Mouse (Mus musculus): ENCODE results near the gene Gabbr2. TPM values are rescaled to one million over a fixed set of nuclear protein-coding genes. Genes with fewer than 3 reads are reported as not detected.

The Gabbr2 gene
- polyA plus RNA-seq, 1 experiment from 2014 or later, result 0.08 TPM

GRCm38 (mm10) chr4:46744583-46745155 is 247.0 kb downstream of the Gabbr2 start:
- no peaks in the 10 kb centered on the region for H3K27me3 ChIP-seq (replicated peaks)
- no peak for ATAC-seq
- no peaks in the 10 kb centered on the region for H3K36me3 ChIP-seq
- no peak overlapping the region for H3K27ac ChIP-seq
- no peak overlapping the region for H3K9ac ChIP-seq
- 78% methylated on average over 7 of the region's 7 CpGs for WGBS (ENCODE audit: insufficient replicate concordance)
- no peak overlapping the region for H3K4me2 ChIP-seq
- H3K4me3 ChIP-seq, result no peak overlapping the region
- H3K4me1 ChIP-seq, result no peaks in the 10 kb centered on the region
- H3K9me3 ChIP-seq (replicated peaks), result no peaks in the 10 kb centered on the region

GRCm38 (mm10) chr4:46742601-46743000 is 249.1 kb downstream of the Gabbr2 start:
- no peak overlapping the region for H3K9ac ChIP-seq
- H3K4me3 ChIP-seq, result no peak overlapping the region
- no peaks in the 10 kb centered on the region for H3K36me3 ChIP-seq
- H3K27ac ChIP-seq, result no peak overlapping the region
- H3K4me2 ChIP-seq, result no peak overlapping the region
- H3K9me3 ChIP-seq (replicated peaks), result no peaks in the 10 kb centered on the region
- H3K27me3 ChIP-seq (replicated peaks), result no peaks in the 10 kb centered on the region
- ATAC-seq, result no peak
- 17% methylated on average over 2 of the region's 2 CpGs for WGBS (ENCODE audit: insufficient replicate concordance)
- no peaks in the 10 kb centered on the region for H3K4me1 ChIP-seq

DNA sequence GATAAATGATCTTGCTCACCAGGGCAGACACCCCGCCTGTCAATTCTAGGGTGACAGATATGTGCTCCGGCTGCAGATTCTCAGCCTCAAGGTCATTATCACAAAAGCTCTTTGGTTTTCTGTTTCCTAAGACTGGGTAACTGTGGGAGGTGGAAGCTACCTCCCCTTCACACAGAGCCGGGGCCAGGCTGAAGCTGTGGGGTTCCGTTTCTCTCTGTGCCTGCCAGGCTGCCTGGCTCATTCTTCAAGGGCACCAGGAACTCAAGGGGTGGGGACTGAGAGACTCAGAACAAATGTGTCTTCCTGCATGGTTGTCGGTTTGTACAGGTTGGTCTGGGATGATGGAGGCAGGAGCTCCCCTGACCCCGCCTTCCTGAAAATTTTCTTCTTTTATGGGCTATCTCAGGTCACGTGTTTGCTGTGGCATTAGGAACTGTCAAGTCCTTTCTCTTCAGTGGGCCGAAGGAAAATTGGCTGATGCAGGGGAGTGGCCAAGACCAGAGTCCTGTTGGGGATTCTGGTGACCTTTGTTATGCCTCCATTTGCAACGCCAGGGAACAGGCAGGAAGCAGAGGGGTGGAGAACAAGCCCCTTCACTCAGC is 254.7 kb downstream of the Gabbr2 start:
- Histone ChIP-seq H3K9ac (no peak overlapping the region), H3K4me1 (no peaks in the 10 kb centered on the region), H3K27me3 (replicated peaks) (peaks cover 7% of the 10 kb centered on the region; the same call in 1 of the 2 replicates), H3K4me3 (no peak overlapping the region), H3K36me3 (no peaks in the 10 kb centered on the region), H3K27ac (no peak overlapping the region), H3K9me3 (replicated peaks) (no peaks in the 10 kb centered on the region), H3K4me2 (no peak overlapping the region)
- 29% methylated on average over 9 of the region's 9 CpGs for WGBS (ENCODE audit: insufficient replicate concordance)
- ATAC-seq, result no peak

DNA sequence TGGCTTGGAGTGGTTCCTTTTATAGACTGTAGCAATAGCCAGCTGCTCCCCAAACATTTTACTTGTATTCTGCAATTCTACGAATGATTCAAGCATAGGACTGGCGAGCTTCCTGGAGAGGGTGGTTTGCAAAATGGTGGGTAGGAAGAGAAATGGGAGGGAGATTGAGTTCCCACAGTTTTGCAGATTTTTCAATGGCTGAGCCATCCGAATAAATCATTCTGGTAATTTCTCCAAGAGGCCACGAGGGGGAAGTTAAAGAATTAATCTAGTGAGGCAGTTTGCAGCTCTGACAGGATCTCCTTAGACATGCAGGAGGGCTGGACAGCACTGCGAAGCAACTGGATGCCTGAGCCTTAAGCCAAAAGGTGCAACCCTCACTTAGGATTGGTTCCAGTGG is 256.8 kb downstream of the Gabbr2 start:
- no peak for ATAC-seq
- whole genome bisulfite sequencing (ENCODE audit: insufficient replicate concordance), result 43% methylated on average over 5 of the region's 5 CpGs
- no peak overlapping the region for H3K4me2 ChIP-seq

DNA sequence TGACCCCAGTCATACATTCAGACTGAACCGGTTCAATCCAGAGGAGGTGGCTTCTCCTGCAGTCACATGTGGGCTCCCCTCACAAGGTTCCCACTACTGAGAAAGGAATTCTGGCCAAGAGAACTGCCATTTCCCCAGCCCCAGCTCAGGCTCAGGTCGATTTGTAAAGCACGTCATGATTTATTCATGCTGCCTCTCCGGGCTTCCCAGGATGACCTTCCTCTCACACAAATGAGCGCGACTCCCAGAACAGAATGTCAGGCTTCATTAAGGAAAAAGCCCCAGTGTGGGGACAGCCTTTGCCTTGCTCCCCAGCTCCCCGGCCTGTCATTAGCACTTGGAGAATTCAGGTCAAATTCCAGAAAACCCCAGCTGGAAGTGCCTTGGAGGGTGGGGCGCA is 260.1 kb downstream of the Gabbr2 start:
- Histone ChIP-seq H3K4me2 (no peak overlapping the region), H3K36me3 (no peaks in the 10 kb centered on the region), H3K27ac (no peak overlapping the region), H3K4me1 (no peaks in the 10 kb centered on the region), H3K9ac (no peak overlapping the region), H3K27me3 (replicated peaks) (peaks cover 24% of the 10 kb centered on the region), H3K9me3 (replicated peaks) (no peaks in the 10 kb centered on the region), H3K4me3 (no peak overlapping the region)
- no peak for ATAC-seq
- 33% methylated on average over 8 of the region's 8 CpGs for WGBS (ENCODE audit: insufficient replicate concordance)

More for the DNA sequence above, 256.8 kb downstream of the Gabbr2 start:
- Histone ChIP-seq H3K9ac (no peak overlapping the region), H3K27me3 (replicated peaks) (peaks cover 18% of the 10 kb centered on the region), H3K27ac (no peak overlapping the region), H3K9me3 (replicated peaks) (no peaks in the 10 kb centered on the region), H3K4me1 (no peaks in the 10 kb centered on the region), H3K36me3 (no peaks in the 10 kb centered on the region), H3K4me3 (no peak overlapping the region)

DNA sequence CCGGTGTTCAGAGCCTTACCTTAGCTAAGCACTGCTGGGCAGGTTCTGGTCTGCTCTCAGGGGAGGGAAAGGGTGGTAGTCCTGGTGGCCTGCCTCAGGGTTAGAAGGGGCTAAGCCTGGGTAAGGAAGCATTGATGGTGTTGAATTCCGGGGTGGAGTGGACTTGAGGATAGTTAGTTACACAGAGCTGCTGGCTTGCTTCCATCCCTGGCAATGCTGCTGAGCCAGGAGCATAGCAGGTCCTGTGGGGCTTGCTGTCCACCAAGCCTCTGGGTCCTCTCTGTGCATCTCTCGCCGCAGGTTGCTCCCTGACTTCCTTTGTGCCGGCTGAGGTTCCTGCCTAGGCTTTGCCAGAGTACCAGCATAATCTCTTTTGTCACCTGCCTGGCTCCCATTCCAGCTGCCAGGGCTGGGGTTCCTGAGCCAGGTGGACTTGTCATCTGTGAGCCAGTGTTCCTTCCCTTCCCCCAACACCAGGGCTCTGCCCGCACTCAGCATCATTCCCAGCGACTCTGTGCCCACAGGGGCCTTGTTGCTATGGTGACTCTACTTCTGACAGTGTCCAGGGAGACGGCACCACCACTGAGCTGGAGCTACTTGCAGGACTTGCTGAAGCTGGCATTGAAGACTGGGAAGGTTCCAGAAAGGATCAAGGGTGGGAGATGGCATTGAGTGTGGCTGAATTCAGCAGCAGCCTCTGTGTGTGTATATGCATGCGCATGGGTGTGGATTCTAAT is 262.2 kb downstream of the Gabbr2 start:
- Histone ChIP-seq H3K9ac (no peak overlapping the region), H3K27me3 (replicated peaks) (peaks cover 24% of the 10 kb centered on the region), H3K27ac (no peak overlapping the region), H3K4me2 (no peak overlapping the region), H3K4me3 (no peak overlapping the region), H3K36me3 (no peaks in the 10 kb centered on the region), H3K4me1 (no peaks in the 10 kb centered on the region), H3K9me3 (replicated peaks) (no peaks in the 10 kb centered on the region)
- ATAC-seq, result no peak
- 62% methylated on average over 9 of the region's 9 CpGs for WGBS (ENCODE audit: insufficient replicate concordance)

GRCm38 (mm10) chr4:46728231-46728630 is 263.4 kb downstream of the Gabbr2 start:
- WGBS (ENCODE audit: insufficient replicate concordance), result 75% methylated on average over 1 of the region's 1 CpGs
- ATAC-seq, result no peak
- no peak overlapping the region for H3K4me3 ChIP-seq
- no peak overlapping the region for H3K9ac ChIP-seq
- no peaks in the 10 kb centered on the region for H3K4me1 ChIP-seq
- H3K4me2 ChIP-seq, result no peak overlapping the region
- no peaks in the 10 kb centered on the region for H3K9me3 ChIP-seq (replicated peaks)
- H3K27me3 ChIP-seq (replicated peaks), result peaks cover 30% of the 10 kb centered on the region
- no peaks in the 10 kb centered on the region for H3K36me3 ChIP-seq
- no peak overlapping the region for H3K27ac ChIP-seq

DNA sequence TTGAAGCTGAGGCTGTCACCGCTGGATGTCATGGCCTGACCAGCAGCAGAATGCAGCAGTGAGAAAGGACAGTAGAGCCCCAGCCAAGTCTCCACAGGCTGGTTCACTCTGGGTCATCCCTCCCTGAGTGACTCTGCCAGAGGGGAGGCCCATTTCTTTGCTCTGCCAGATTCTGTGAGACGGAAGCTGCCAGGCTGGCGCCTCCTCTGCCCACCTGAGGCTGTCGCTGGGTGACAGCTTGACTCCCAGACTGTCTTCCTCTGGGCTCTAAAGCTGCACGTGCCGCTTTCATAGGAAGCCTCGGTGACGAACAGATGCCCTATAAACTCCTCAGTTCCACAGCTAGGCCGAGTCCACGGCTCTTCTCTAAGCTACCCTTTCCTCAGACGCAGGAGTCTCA is 264.5 kb downstream of the Gabbr2 start:
- Histone ChIP-seq H3K27me3 (replicated peaks) (peaks cover 25% of the 10 kb centered on the region), H3K9me3 (replicated peaks) (no peaks in the 10 kb centered on the region), H3K36me3 (no peaks in the 10 kb centered on the region), H3K4me1 (no peaks in the 10 kb centered on the region), H3K27ac (no peak overlapping the region), H3K9ac (no peak overlapping the region), H3K4me3 (no peak overlapping the region), H3K4me2 (no peak overlapping the region)
- no peak for ATAC-seq
- 64% methylated on average over 11 of the region's 11 CpGs for WGBS (ENCODE audit: insufficient replicate concordance)

- Histone ChIP-seq H3K36me3 (no peaks in the 10 kb centered on the region), H3K27ac (peak overlapping the region; percentile 33), H3K4me1 (peaks cover 21% of the 10 kb centered on the region), H3K27me3 (replicated peaks) (peaks cover 34% of the 10 kb centered on the region), H3K9me3 (replicated peaks) (no peaks in the 10 kb centered on the region), H3K4me2 (peak overlapping the region; percentile 40), H3K9ac (no peak overlapping the region; the same call in 1 of the 2 replicates), H3K4me3 (0 out of 2 replicates have a peak overlapping the region, but pooled peaks have one; percentile 3)
- ATAC-seq, result peak; percentile 78
- WGBS (ENCODE audit: insufficient replicate concordance), result 50% methylated on average over 16 of the region's 16 CpGs
Measured at GRCm38 (mm10) chr4:46720821-46721557, 270.7 kb downstream of the Gabbr2 start.

DNA sequence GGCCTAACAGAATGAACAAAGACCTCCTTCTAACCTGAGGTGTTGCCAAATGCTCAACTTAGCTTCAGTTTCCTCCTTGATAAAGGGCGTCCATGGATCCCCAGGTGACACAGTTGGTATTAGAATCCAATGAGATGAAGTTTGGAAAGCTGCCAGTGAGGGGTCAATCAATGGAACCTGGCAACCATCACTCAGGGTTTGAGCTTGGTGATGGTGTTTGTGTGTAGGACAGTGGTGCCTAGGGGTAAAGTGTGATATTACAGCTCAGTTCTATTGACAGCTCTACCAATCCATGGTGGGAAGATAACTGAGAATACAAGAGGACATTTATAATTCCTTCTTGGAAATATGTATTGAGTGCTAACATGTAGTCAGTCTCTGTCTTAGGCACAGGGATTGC is 271.6 kb downstream of the Gabbr2 start:
- Histone ChIP-seq H3K27me3 (replicated peaks) (peaks cover 41% of the 10 kb centered on the region), H3K9me3 (replicated peaks) (no peaks in the 10 kb centered on the region), H3K36me3 (no peaks in the 10 kb centered on the region), H3K27ac (no peak overlapping the region), H3K4me1 (peaks cover 21% of the 10 kb centered on the region), H3K4me3 (no peak overlapping the region), H3K4me2 (no peak overlapping the region), H3K9ac (no peak overlapping the region)
- 50% methylated on average over 1 of the region's 1 CpGs for WGBS (ENCODE audit: insufficient replicate concordance)
- ATAC-seq, result no peak

DNA sequence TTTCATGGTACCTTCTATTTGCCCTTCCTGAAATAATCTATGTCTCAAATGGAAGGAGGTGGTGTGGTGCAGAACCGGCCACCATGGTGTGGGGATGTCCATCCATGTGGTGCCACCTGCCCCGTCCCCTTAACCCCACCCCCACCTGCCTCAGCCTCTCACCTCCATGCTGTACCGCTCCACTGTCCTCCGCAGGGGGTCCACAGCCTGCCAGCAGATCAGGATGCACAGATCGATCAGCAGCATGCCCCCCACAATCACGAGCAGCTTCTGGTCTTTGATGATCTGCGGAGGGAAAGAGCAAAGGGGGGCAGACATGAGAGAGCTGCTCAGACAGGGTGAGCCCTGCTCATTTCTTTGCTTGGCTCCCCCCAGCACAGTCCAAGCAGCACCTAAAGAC is 273.0 kb downstream of the Gabbr2 start:
- H3K27me3 ChIP-seq (replicated peaks), result peaks cover 37% of the 10 kb centered on the region
- no peak overlapping the region for H3K4me2 ChIP-seq
- H3K27ac ChIP-seq, result no peak overlapping the region
- H3K9ac ChIP-seq, result no peak overlapping the region
- WGBS (ENCODE audit: insufficient replicate concordance), result 32% methylated on average over 7 of the region's 7 CpGs
- H3K36me3 ChIP-seq, result no peaks in the 10 kb centered on the region
- no peak overlapping the region for H3K4me3 ChIP-seq
- no peaks in the 10 kb centered on the region for H3K9me3 ChIP-seq (replicated peaks)
- no peak for ATAC-seq
- peaks cover 21% of the 10 kb centered on the region for H3K4me1 ChIP-seq

DNA sequence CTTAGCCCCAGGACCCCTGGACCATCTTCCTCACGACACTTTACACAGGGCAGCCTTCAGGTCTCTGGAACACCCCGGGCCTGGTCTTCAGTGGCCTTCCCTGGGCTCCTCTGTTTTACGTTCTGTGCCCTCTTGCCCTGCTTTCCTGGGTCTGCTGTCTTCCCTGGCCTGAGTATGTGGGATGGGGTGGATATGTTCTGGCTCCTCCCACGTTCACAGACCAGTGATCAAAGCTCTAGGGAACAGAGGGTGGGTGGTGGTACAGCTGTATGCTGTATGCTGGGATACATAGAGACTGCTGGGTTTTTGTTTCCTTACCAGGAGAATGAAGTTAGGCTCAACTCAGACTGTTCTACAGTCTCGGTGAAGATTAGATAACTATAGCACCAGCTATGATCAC is 274.5 kb downstream of the Gabbr2 start:
- H3K27me3 ChIP-seq (replicated peaks), result peaks cover 37% of the 10 kb centered on the region
- no peak for ATAC-seq
- no peaks in the 10 kb centered on the region for H3K9me3 ChIP-seq (replicated peaks)
- no peak overlapping the region for H3K9ac ChIP-seq
- no peak overlapping the region for H3K4me3 ChIP-seq
- H3K4me2 ChIP-seq, result no peak overlapping the region
- H3K27ac ChIP-seq, result no peak overlapping the region
- 40% methylated on average over 5 of the region's 5 CpGs for WGBS (ENCODE audit: insufficient replicate concordance)
- peaks cover 21% of the 10 kb centered on the region for H3K4me1 ChIP-seq
- H3K36me3 ChIP-seq, result no peaks in the 10 kb centered on the region

Data from liver, embryonic 12.5 days (tissue).